In the genomic region with DNA sequence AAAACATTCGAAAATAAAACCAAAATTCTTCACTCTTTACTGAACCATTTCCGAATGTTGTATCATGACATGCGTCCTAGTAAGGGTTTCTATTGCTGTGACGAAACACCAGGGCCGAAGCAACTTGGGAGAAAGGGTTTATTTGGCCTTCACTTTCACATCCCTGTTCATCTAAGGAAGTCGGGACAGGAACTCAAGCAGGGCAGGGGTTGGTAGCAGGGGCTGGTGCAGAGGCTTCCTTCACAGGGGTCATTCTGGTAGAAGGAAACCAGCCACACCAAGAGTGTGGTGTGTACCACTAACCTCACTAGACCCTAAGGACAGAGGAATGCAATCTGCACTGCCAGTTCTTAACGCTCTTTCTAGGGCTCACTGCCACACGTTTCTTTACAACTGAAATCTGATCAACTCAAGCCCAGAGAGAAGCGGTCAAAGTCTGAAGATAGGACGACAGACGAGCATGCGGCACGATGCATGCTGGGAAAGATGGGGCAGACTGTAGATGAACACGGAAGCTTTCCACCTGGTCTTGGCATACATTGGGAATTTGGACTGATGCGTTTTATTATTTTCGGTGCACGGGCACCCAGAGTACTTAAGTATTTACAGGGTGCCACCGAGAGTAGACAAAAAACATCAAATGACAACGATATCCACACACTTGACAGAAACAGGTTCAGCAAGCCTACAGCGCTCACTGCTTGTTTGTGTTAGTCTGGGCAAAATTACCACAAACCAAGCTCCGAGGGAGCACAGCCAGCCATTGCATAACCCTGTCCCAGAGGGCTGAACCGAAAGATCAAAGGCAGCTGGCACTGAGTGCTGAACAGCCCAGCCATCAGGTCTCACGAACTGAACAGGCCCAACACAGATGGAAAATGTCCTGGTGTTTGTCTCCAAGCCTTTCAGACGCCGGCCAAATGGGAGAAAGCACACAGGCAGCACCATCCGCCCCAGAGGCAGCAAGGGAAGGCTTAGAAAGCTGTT, we compare ENCODE assay signal across 9 mouse cellular contexts. TPM values are rescaled to one million over a fixed set of nuclear protein-coding genes. Genes with fewer than 3 reads are reported as not detected.
A peak's percentile ranks its signal among the peaks of the same experiment; 100 is the strongest.
DNase-seq lines count a peak whose midpoint lies in the region; ATAC-seq lines count a peak whose summit lies in the region.
"Had no signal": no experiment of that assay in that cellular context is flagged by ENCODE, and none has a peak within 500 bp of the region (broad histone marks: within the 10 kb centered on the region; RNA-seq: fewer than 3 reads in every experiment).

No protein-coding gene starts in this region.

- intact Hi-C loops in left cerebral cortex, postnatal 10 days (cut with DNase I): loop anchor here (2.0 kb wide), 1 partner anchor 78 kb away; a partner anchor contains a TSS
- intact Hi-C loops in left cerebral cortex, postnatal 4 days (cut with DNase I): loop anchor here (2.0 to 5.0 kb wide), 2 partner anchors 76 to 350 kb away; a partner anchor contains a TSS

- peak; percentile 42 to 51 for DNase-seq in left cerebral cortex, postnatal 10 days (ENCODE audit: extremely low spot score in 1 of 2, low spot score in 2 of 2)
- no peak for DNase-seq in left cerebral cortex, postnatal 4 days
- peak; percentile 82 for DNase-seq in adrenal gland, postnatal 10 days
- peak; percentile 43 to 65 for DNase-seq in gastrocnemius, adult 8-10 months (ENCODE audit: low spot score in 2 of 2)
- DNase-seq in kidney, postnatal 36 days: peak; percentile 68 to 69
- peak; percentile 53 for DNase-seq in ovary, postnatal 36 days (ENCODE audit: low spot score)
- DNase-seq in left cerebral cortex, adult 11 months (ENCODE audit: low spot score): no peak

- no peak for ATAC-seq in CD4-positive, CD25-positive, alpha-beta regulatory T cell, adult 4 months

RNA-seq across cellular contexts. Expression of a gene that starts 54.7 kb away (rescaled TPM):
- total RNA-seq in left cerebral cortex, postnatal 10 days (2021): not detected
- total RNA-seq in left cerebral cortex, postnatal 4 days (2021): not detected
- not detected for total RNA-seq in adrenal gland, postnatal 10 days (2021)
- not detected for total RNA-seq in gastrocnemius, adult 8-10 months (2022)
- polyA plus RNA-seq in CD4-positive, CD25-positive, alpha-beta regulatory T cell, adult 4 months (2017; shearing (Covaris generic)): not detected
- total RNA-seq: layer of hippocampus, adult 8-10 months had no signal

Comparison
In these comparisons a context has a peak if more than half of its experiments do, and no peak if none do; other contexts are left out.
1. DNase-seq: peak in left cerebral cortex, postnatal 10 days (2 of 2), adrenal gland, postnatal 10 days (single experiment), gastrocnemius, adult 8-10 months (2 of 2), kidney, postnatal 36 days (2 of 2) and ovary, postnatal 36 days (single experiment); none in left cerebral cortex, postnatal 4 days (single experiment) and left cerebral cortex, adult 11 months (single experiment).